Comparison of ENCODE assay signal across 17 mouse cellular contexts in the genomic region with DNA sequence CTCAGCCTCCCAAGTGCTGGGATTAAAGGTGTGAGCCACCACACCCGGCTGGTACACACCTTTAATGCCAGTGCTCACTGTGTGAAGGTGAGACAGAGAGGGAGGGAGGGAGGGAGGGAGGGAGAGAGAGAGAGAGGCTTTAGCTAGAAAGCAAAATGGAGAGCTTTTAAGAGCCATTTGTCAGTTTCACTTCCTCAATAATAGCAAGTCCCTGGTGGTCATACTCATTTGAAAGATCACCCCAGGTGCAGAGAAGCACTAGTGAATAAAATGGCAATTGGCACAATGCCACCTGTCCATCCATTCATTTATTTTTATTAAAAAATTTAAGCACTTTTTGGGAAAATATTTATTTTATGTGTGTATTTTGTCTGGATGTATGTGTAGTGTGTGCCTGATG.
"Had no signal": no experiment of that assay in that cellular context is flagged by ENCODE, and none has a peak within 500 bp of the region (broad histone marks: within the 10 kb centered on the region; RNA-seq: fewer than 3 reads in every experiment).

No protein-coding gene starts in this region.

- H3K27me3 ChIP-seq: midbrain, embryonic 12.5 days; neural tube, embryonic 13.5 days; neural tube, embryonic 15.5 days had no signal

- H3K4me2 ChIP-seq: lung, embryonic 14.5 days; midbrain, embryonic 12.5 days; neural tube, embryonic 13.5 days; neural tube, embryonic 15.5 days had no signal

- H3K27ac ChIP-seq: liver, embryonic 14.5 days; midbrain, embryonic 10.5 days; midbrain, embryonic 12.5 days; neural tube, embryonic 13.5 days; neural tube, embryonic 15.5 days had no signal

- H3K4me3 ChIP-seq: midbrain, embryonic 10.5 days; midbrain, embryonic 12.5 days; myocyte; neural tube, embryonic 13.5 days; neural tube, embryonic 15.5 days had no signal

- DNase-seq: lung, adult 18-20 months; lung, embryonic 14.5 days; lung, postnatal 10 days; lung, postnatal 4 days; midbrain, embryonic 14.5 days; retina, postnatal 1 day; right cerebral cortex, adult 18-20 months; thymus, adult 18-20 months; thymus, postnatal 14 days; thymus, postnatal 36 days had no signal

- H3K9ac ChIP-seq: liver, embryonic 14.5 days; lung, embryonic 14.5 days; midbrain, embryonic 12.5 days; neural tube, embryonic 13.5 days; neural tube, embryonic 15.5 days had no signal

- ATAC-seq: midbrain, embryonic 16.5 days had no signal

- H3K9me3 ChIP-seq: midbrain, embryonic 10.5 days; midbrain, embryonic 12.5 days; neural tube, embryonic 13.5 days; neural tube, embryonic 15.5 days had no signal

- H3K36me3 ChIP-seq: midbrain, embryonic 10.5 days; midbrain, embryonic 12.5 days; neural tube, embryonic 13.5 days; neural tube, embryonic 15.5 days had no signal
